Mouse (Mus musculus): ENCODE data around the gene Cfap46. TPM values are rescaled to one million over a fixed set of nuclear protein-coding genes. Genes with fewer than 3 reads are reported as not detected.

Cfap46 gene
- total and polyA plus RNA-seq, 2 experiments from 2014 or later, result 3.2 to 3.5 TPM

- TF ChIP-seq CTCF (IDR thresholded peaks at IDR 0.05; ENCODE audit: low read depth), result no peak
- ATAC-seq (peak; percentile 27; the same call in 1 of the 2 replicates), DNase-seq (ENCODE audit: low spot score) (peak; percentile 22)
- no peak overlapping the region for H3K4me3 ChIP-seq (ENCODE audit: low read length)
- no peaks in the 10 kb centered on the region; the same call in 1 of the 2 replicates for H3K4me1 ChIP-seq (ENCODE audit: insufficient read depth, low read length)
- 34% methylated on average over 5 of the region's 5 CpGs for WGBS
- no peak overlapping the region for H3K27ac ChIP-seq
- H3K27me3 ChIP-seq (ENCODE audit: insufficient read depth, low read length), result no peaks in the 10 kb centered on the region; the same call in 1 of the 2 replicates
- H3K9me3 ChIP-seq (ENCODE audit: low read length), result no peaks in the 10 kb centered on the region
- H3K9ac ChIP-seq (replicated peaks; ENCODE audit: low read length), result 0 out of 2 replicates have a peak overlapping the region, but pooled peaks have one; percentile 5
- H3K36me3 ChIP-seq (ENCODE audit: insufficient read depth, low read length), result peaks cover 8% of the 10 kb centered on the region; the same call in 1 of the 2 replicates
- no peak overlapping the region for H3K4me2 ChIP-seq (ENCODE audit: low read depth, low read length)
These were observed 127.3 kb downstream of the Cfap46 start for GRCm38 (mm10) chr7:139556331-139556730.

DNA sequence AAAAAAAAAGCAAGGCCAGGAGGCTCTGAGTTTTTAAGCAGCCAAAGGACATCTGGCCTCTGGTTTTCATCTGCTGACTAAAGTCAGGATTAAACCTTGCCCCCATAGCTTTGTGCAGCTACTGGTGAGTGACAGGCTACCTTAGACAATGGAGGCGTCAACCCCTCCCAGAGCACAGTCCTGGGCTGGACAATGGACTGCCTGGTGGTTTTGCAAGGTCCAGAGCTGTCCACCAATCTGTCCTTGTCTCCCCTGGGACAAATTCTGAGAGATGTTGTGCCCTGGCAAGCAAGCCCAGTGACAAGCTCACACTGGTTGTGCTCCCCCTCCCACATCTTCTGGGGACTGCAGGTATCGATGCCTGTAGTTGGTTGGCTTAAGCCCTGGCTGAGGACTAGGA is 132.1 kb downstream of the Cfap46 start:
- no peaks in the 10 kb centered on the region for H3K9me3 ChIP-seq (ENCODE audit: low read length)
- no peaks in the 10 kb centered on the region for H3K4me1 ChIP-seq (ENCODE audit: insufficient read depth, low read length)
- H3K4me2 ChIP-seq (ENCODE audit: low read depth, low read length), result no peak overlapping the region
- no peaks in the 10 kb centered on the region for H3K36me3 ChIP-seq (ENCODE audit: insufficient read depth, low read length)
- H3K4me3 ChIP-seq (ENCODE audit: low read length), result no peak overlapping the region
- H3K9ac ChIP-seq (replicated peaks; ENCODE audit: low read length), result no peak overlapping the region
- no peak for TF ChIP-seq CTCF (IDR thresholded peaks at IDR 0.05; ENCODE audit: low read depth)
- no peak for DNase-seq (ENCODE audit: low spot score)
- ATAC-seq, result no peak
- H3K27me3 ChIP-seq (ENCODE audit: insufficient read depth, low read length), result peaks cover 3% of the 10 kb centered on the region; the same call in 1 of the 2 replicates
- H3K27ac ChIP-seq, result no peak overlapping the region
- WGBS, result 53% methylated on average over 2 of the region's 2 CpGs

Other genes starting within 250 kb of the Cfap46 start
- 18.8 and 23.2 TPM in 2 replicates for gene Nkx6-2, start 101.0 kb downstream of the Cfap46 start, total RNA-seq (2014; rRNA removed)
- gene Nkx6-2, start 101.0 kb downstream of the Cfap46 start, polyA plus RNA-seq (2015; fragmentation: Nextera tagmentation; extraction: Ambion mirVana), result 17.4 and 20.0 TPM in 2 replicates
- gene Adgra1, start 150.4 kb upstream of the Cfap46 start, total RNA-seq (2014; rRNA removed), result 28.5 and 34.4 TPM in 2 replicates
- gene Adgra1, start 150.4 kb upstream of the Cfap46 start, polyA plus RNA-seq (2015; fragmentation: Nextera tagmentation; extraction: Ambion mirVana), result 48.9 and 53.3 TPM in 2 replicates
- 53.6 and 63.1 TPM in 2 replicates for gene Kndc1, start 210.9 kb upstream of the Cfap46 start, total RNA-seq (2014; rRNA removed)
- 12.7 and 12.8 TPM in 2 replicates for gene Kndc1, start 210.9 kb upstream of the Cfap46 start, polyA plus RNA-seq (2015; fragmentation: Nextera tagmentation; extraction: Ambion mirVana)

All from hindbrain, postnatal 0 days (tissue).